Mouse (Mus musculus): Measurements from ENCODE around the gene E130309D02Rik.

E130309D02Rik gene

GRCm38 (mm10) chr5:143311886-143312285, 3.3 kb downstream of the E130309D02Rik start:
- DNase-seq (ENCODE audit: low read depth, low spot score): peak; percentile 82

DNA sequence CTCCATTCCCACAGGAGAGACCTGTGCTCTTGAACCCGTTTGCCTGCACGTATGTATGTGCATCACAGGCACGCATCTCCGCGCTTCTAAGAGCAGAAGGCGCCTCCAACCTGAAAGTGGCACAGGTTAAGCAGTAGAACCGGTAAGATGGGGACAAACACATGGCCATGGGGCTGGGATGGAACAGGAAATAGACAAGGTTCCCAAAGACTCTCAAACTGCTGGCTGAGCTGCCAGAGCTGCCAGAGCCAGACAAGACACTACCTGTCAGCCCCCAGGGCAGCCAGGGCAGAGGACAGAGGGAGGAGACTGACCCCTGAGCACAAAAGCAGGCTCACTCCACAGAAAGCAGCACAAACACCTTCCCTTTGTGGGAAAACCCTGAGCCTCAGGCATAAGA, 5.2 kb downstream of the E130309D02Rik start:
- DNase-seq (ENCODE audit: low read depth, low spot score): no peak

DNA sequence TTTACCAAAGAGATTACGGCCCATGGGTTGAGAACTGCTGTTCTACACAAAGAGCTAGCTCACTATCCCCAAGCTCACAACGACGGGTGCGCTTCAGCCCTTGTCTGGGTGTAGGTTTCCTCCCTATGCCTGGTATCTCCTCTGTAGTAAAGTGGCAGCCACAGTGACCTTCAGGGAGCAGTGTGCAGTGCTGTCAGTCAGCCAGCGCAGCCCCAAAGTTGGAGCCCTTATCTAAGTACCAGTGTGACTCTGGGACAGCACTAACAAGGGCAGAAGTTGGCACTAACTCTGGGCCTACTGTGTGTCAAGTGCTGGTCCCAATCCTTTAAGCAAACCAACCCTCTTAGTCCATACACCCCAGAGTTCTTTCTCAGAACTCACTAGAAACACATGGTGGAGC, 6.3 kb downstream of the E130309D02Rik start:
- DNase-seq (ENCODE audit: low read depth, low spot score): no peak

- no peak for DNase-seq (ENCODE audit: low read depth, low spot score)
These were observed 10.9 kb downstream of the E130309D02Rik start for GRCm38 (mm10) chr5:143304251-143304650.

DNA sequence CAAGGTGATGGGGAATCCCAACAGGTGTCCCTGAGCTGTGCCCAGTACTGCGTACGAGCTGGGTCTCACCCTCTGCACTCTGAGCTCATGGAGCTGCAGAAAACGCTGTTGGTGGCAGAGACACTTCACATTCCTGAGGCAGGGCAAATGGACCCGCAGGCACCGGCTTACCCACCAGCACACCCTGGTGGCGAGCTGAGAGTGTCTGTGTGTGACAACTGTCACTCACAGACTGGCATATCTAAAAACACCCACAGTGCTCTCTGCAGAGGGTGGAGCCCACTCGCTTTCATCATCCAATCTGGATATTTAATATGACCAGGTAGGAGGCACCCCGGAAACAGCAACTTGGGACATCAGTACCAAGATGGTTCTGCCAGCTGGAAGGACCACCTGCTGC, 13.9 kb downstream of the E130309D02Rik start:
- no peak for DNase-seq (ENCODE audit: low read depth, low spot score)

GRCm38 (mm10) chr5:143299686-143300085, 15.5 kb downstream of the E130309D02Rik start:
- peak; percentile 55 for DNase-seq (ENCODE audit: low read depth, low spot score)

DNA sequence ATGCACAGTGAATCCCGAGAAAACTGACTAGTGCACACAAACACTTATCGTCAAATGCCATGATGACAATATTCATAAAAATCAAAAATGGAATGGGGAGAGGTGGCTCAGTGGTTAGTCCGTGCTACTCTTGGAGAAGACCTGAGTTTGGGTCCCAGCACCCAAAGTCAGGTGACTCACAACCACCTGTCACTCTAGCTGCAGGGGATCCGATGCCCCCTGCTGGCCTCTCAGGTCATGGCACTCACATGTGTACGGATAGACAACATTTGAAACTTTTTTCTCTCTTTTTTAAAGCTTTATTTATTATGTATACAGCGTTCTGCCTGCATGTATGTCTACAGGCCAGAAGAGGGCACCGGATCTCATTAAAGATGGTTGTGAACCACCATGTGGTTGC, 16.8 kb downstream of the E130309D02Rik start:
- peak; percentile 39 for DNase-seq (ENCODE audit: low read depth, low spot score)

GRCm38 (mm10) chr5:143297986-143298385, 17.2 kb downstream of the E130309D02Rik start:
- DNase-seq (ENCODE audit: low read depth, low spot score): no peak

- no peak for DNase-seq (ENCODE audit: low read depth, low spot score)
These were observed 19.8 kb downstream of the E130309D02Rik start for GRCm38 (mm10) chr5:143295330-143295729.

- DNase-seq (ENCODE audit: low read depth, low spot score): no peak
These were observed 20.3 kb downstream of the E130309D02Rik start for GRCm38 (mm10) chr5:143294862-143295261.

DNA sequence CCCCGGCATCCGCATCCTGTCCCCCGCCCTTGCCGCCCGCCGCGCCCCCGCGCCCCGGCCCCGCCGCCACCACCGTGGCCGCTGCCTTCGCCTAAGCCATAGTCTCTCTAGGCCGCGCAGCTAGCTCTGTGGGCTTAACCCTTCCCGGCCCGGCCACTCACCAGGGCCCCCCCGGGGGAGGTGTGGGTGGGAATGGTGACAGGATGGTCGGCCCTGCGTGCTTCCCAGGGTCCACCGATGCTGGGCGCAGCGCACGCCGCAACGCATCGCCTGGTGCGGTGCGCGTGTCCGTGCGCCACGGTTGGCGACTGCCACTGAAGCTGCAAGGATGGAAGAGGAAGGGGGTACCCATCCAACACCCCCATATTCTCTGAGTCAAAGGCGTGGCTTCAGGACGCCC, 21.8 kb downstream of the E130309D02Rik start, which contains the start of gene Zfp853:
Gene Zfp853 (minus strand): TSS at position 220 of the 400 bp plus-strand sequence.
- DNase-seq (ENCODE audit: low read depth, low spot score): no peak

- no peak for DNase-seq (ENCODE audit: low read depth, low spot score)
These were observed 22.3 kb downstream of the E130309D02Rik start for GRCm38 (mm10) chr5:143292879-143293278.

GRCm38 (mm10) chr5:143289299-143289698, 25.9 kb downstream of the E130309D02Rik start:
- no peak for DNase-seq (ENCODE audit: low read depth, low spot score)

DNA sequence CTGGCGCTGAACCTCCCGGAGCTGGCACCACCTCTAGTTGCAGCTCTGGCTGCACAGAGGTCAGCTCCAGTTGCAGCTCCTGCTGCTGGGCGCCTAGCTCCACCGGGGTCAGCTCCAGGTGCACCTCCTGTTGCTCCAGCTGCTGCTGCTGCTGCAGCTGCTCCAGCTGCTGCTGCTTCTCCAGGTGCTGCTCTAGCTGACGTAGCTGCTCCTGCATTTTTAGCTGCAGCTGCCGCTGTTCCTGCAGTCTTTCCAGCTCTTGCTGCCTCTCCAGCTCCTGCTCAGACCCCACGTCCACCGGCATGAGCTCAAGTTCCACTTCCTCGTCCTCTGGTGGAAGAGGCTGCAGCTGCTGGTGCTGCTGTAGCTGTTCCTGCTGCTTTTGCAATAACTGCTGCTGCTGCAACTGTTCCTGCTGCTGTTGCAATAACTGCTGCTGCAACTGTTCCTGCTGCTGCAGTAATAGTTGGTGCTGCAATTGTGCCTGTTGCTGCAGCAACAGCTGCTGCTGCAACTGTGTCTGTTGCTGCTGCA, 26.7 kb downstream of the E130309D02Rik start:
- DNase-seq (ENCODE audit: low read depth, low spot score): no peak

- DNase-seq (ENCODE audit: low read depth, low spot score): no peak
These were observed 27.3 kb downstream of the E130309D02Rik start for GRCm38 (mm10) chr5:143287774-143288328.

- DNase-seq (ENCODE audit: low read depth, low spot score): peak; percentile 57
These were observed 30.4 kb downstream of the E130309D02Rik start for GRCm38 (mm10) chr5:143284762-143285161.

GRCm38 (mm10) chr5:143279247-143279646, 35.9 kb downstream of the E130309D02Rik start:
- peak; percentile 27 for DNase-seq (ENCODE audit: low read depth, low spot score)

- no peak for DNase-seq (ENCODE audit: low read depth, low spot score)
These were observed 39.4 kb downstream of the E130309D02Rik start for GRCm38 (mm10) chr5:143275761-143276160.

- DNase-seq (ENCODE audit: low read depth, low spot score): no peak
These were observed 42.4 kb downstream of the E130309D02Rik start for GRCm38 (mm10) chr5:143272540-143273330.

DNA sequence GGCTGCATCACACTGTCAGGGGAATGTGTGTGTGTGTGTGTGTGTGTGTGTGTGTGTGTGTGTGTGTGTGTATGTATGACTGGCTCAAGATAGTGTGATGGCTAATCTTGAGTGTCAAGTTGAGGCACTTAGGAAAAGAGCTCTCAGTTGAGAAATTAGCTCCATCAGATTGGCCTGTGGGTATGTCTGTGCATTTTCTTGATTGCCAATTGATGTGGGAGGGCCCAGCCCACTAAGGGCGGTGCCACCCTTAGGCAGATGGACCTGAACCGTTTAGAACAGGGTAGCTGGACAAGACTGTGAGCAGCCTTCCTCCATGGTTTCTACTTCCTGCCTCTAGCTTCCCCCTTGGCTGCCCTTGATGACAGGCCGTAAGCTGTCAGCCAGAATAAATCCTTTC, 43.1 kb downstream of the E130309D02Rik start:
- DNase-seq (ENCODE audit: low read depth, low spot score): no peak

DNA sequence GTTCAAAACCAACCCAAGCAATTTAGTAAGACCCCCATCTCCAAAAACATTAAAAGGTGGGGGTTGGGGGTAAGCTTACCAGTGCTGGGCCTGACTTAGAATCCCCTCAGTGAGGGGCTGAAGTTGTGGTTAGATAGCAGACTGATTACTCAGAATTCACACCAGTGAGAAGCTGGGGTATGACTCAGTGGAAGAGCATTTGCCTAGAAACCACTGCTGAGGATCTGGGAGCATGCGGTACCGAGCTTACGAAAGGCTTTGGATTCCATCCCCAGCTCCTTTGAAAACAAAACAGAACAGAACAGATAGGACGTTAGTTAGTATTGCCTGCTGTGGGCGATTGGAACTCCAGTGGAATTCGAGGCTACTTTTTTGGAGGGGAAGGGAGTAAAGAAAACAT, 43.5 kb downstream of the E130309D02Rik start:
- no peak for DNase-seq (ENCODE audit: low read depth, low spot score)

- DNase-seq (ENCODE audit: low read depth, low spot score): no peak
These were observed 45.0 kb downstream of the E130309D02Rik start for GRCm38 (mm10) chr5:143270151-143270519.

Data from A20 (cell line).